Mouse (Mus musculus): ENCODE data around the gene Kdm2b. TPM values are rescaled to one million over a fixed set of nuclear protein-coding genes. Genes with fewer than 3 reads are reported as not detected.

Gene Kdm2b
- total RNA-seq, 1 experiment: 68.6 TPM

GRCm38 (mm10) chr5:123021438-123021837 is 31.8 kb upstream of the Kdm2b start:
- Histone ChIP-seq H3K4me3 (ENCODE audit: insufficient read depth in 1 of 2, low read depth in 1 of 2, low read length in 2 of 2, poor library complexity in 1 of 2, severe bottlenecking in 1 of 2) (no peak overlapping the region), H3K9ac (ENCODE audit: insufficient read depth, low read depth, low read length, poor library complexity, severe bottlenecking) (no peak overlapping the region), H3K36me3 (ENCODE audit: control insufficient read depth, insufficient read depth, low read length, poor library complexity, severe bottlenecking) (no peaks in the 10 kb centered on the region), H3K9me3 (ENCODE audit: control insufficient read depth, insufficient read depth, low read depth, low read length) (no peaks in the 10 kb centered on the region), H3K27ac (ENCODE audit: insufficient read depth, low read depth, low read length, poor library complexity, severe bottlenecking) (no peak overlapping the region), H3K4me1 (ENCODE audit: control insufficient read depth in 2 of 2, insufficient read depth in 2 of 2, low read length in 2 of 2, poor library complexity in 1 of 2) (peaks cover 0 to 11% of the 10 kb centered on the region in 2 experiments; a peak in 3 of 4 replicates)
- no peak for DNase-seq (ENCODE audit: low read depth, low spot score)
- TF ChIP-seq CHD2 (IDR thresholded peaks at IDR 0.05; ENCODE audit: low read depth, low read length): no peak
- no peak for TF ChIP-seq ZNF384 (IDR thresholded peaks at IDR 0.05; ENCODE audit: low read depth, low read length)
- in situ Hi-C loops (cut with MboI; ENCODE audit: low sequenced_read_pairs in 2 of 2, unreplicated experiment in 2 of 2): no loop called here

- in situ Hi-C loops (cut with MboI; ENCODE audit: low sequenced_read_pairs in 2 of 2, unreplicated experiment in 2 of 2): no loop called here
- no peak for TF ChIP-seq CHD2 (IDR thresholded peaks at IDR 0.05; ENCODE audit: low read depth, low read length)
- TF ChIP-seq MAFK (IDR thresholded peaks at IDR 0.05; ENCODE audit: insufficient read depth, low read depth, low read length): no peak
- TF ChIP-seq ZNF384 (IDR thresholded peaks at IDR 0.05; ENCODE audit: low read depth, low read length): no peak
- no peak for TF ChIP-seq HCFC1 (IDR thresholded peaks at IDR 0.05; ENCODE audit: borderline replicate concordance, insufficient read depth, low read length)
- no peak for TF ChIP-seq ZC3H11A (IDR thresholded peaks at IDR 0.05; ENCODE audit: borderline replicate concordance, low read depth, low read length)
- Histone ChIP-seq H3K9ac (ENCODE audit: insufficient read depth, low read depth, low read length, poor library complexity, severe bottlenecking) (no peak overlapping the region), H3K36me3 (ENCODE audit: control insufficient read depth, insufficient read depth, low read length, poor library complexity, severe bottlenecking) (no peaks in the 10 kb centered on the region), H3K4me3 (ENCODE audit: insufficient read depth in 1 of 2, low read depth in 1 of 2, low read length in 2 of 2, poor library complexity in 1 of 2, severe bottlenecking in 1 of 2) (no peak overlapping the region), H3K9me3 (ENCODE audit: control insufficient read depth, insufficient read depth, low read depth, low read length) (no peaks in the 10 kb centered on the region), H3K4me1 (ENCODE audit: control insufficient read depth in 2 of 2, insufficient read depth in 2 of 2, low read length in 2 of 2, poor library complexity in 1 of 2) (peaks cover 0 to 12% of the 10 kb centered on the region in 2 experiments; a peak in 2 of 4 replicates), H3K27ac (ENCODE audit: insufficient read depth, low read depth, low read length, poor library complexity, severe bottlenecking) (no peak overlapping the region)
- DNase-seq (ENCODE audit: low read depth, low spot score): no peak
Observed at GRCm38 (mm10) chr5:123020426-123020825, 30.8 kb upstream of the Kdm2b start.

- no peak for DNase-seq (ENCODE audit: low read depth, low spot score)
- in situ Hi-C loops (cut with MboI; ENCODE audit: low sequenced_read_pairs in 2 of 2, unreplicated experiment in 2 of 2): no loop called here
- Histone ChIP-seq H3K9me3 (ENCODE audit: control insufficient read depth, insufficient read depth, low read depth, low read length) (no peaks in the 10 kb centered on the region), H3K27ac (ENCODE audit: insufficient read depth, low read depth, low read length, poor library complexity, severe bottlenecking) (no peak overlapping the region), H3K9ac (ENCODE audit: insufficient read depth, low read depth, low read length, poor library complexity, severe bottlenecking) (no peak overlapping the region), H3K4me1 (ENCODE audit: control insufficient read depth in 2 of 2, insufficient read depth in 2 of 2, low read length in 2 of 2, poor library complexity in 1 of 2) (peaks cover under 1 to 7% of the 10 kb centered on the region in 2 experiments; a peak in 2 of 4 replicates), H3K36me3 (ENCODE audit: control insufficient read depth, insufficient read depth, low read length, poor library complexity, severe bottlenecking) (no peaks in the 10 kb centered on the region), H3K4me3 (ENCODE audit: insufficient read depth in 1 of 2, low read depth in 1 of 2, low read length in 2 of 2, poor library complexity in 1 of 2, severe bottlenecking in 1 of 2) (no peak overlapping the region)
- TF ChIP-seq ZC3H11A (IDR thresholded peaks at IDR 0.05; ENCODE audit: borderline replicate concordance, low read depth, low read length) (no peak), CHD2 (IDR thresholded peaks at IDR 0.05; ENCODE audit: low read depth, low read length) (no peak), ZNF384 (IDR thresholded peaks at IDR 0.05; ENCODE audit: low read depth, low read length) (no peak), MAFK (IDR thresholded peaks at IDR 0.05; ENCODE audit: insufficient read depth, low read depth, low read length) (no peak), HCFC1 (IDR thresholded peaks at IDR 0.05; ENCODE audit: borderline replicate concordance, insufficient read depth, low read length) (no peak)
Observed at GRCm38 (mm10) chr5:123019336-123020016, 29.9 kb upstream of the Kdm2b start.

- no peak for TF ChIP-seq ZC3H11A (IDR thresholded peaks at IDR 0.05; ENCODE audit: borderline replicate concordance, low read depth, low read length)
- TF ChIP-seq MAFK (IDR thresholded peaks at IDR 0.05; ENCODE audit: insufficient read depth, low read depth, low read length): no peak
- no peak for TF ChIP-seq ZNF384 (IDR thresholded peaks at IDR 0.05; ENCODE audit: low read depth, low read length)
- no peak for TF ChIP-seq HCFC1 (IDR thresholded peaks at IDR 0.05; ENCODE audit: borderline replicate concordance, insufficient read depth, low read length)
- TF ChIP-seq CHD2 (IDR thresholded peaks at IDR 0.05; ENCODE audit: low read depth, low read length): no peak
- no peaks in the 10 kb centered on the region for H3K36me3 ChIP-seq (ENCODE audit: control insufficient read depth, insufficient read depth, low read length, poor library complexity, severe bottlenecking)
- in situ Hi-C loops (cut with MboI; ENCODE audit: low sequenced_read_pairs in 2 of 2, unreplicated experiment in 2 of 2): no loop called here
- peaks cover 3 to 11% of the 10 kb centered on the region in 2 experiments; a peak in 1 of 4 replicates for H3K4me1 ChIP-seq (ENCODE audit: control insufficient read depth in 2 of 2, insufficient read depth in 2 of 2, low read length in 2 of 2, poor library complexity in 1 of 2)
- DNase-seq (ENCODE audit: low read depth, low spot score): no peak
- no peak overlapping the region for H3K4me3 ChIP-seq (ENCODE audit: insufficient read depth in 1 of 2, low read depth in 1 of 2, low read length in 2 of 2, poor library complexity in 1 of 2, severe bottlenecking in 1 of 2)
- H3K9ac ChIP-seq (ENCODE audit: insufficient read depth, low read depth, low read length, poor library complexity, severe bottlenecking): no peak overlapping the region
- no peak overlapping the region for H3K27ac ChIP-seq (ENCODE audit: insufficient read depth, low read depth, low read length, poor library complexity, severe bottlenecking)
- H3K9me3 ChIP-seq (ENCODE audit: control insufficient read depth, insufficient read depth, low read depth, low read length): no peaks in the 10 kb centered on the region
Observed at GRCm38 (mm10) chr5:123017504-123017903, 27.9 kb upstream of the Kdm2b start.
